Mouse (Mus musculus) frontal cortex, adult (tissue): ENCODE results near the gene Bcl2l11.
"Not testable (repeated sequence)": the region's sequence is repeated elsewhere in the genome, so short reads cannot be mapped to it uniquely, and the experiment has no call there.

Source experiments
- ATAC-seq: cut with Nextera tagmentation; 2 replicates; pipeline ENCODE4 v1.9.2; 2017; ENCODE audit warnings: mild to moderate bottlenecking, moderate library complexity, mixed read lengths; ENCODE audit not compliant: low TSS enrichment

Bcl2l11 gene

GRCm38 (mm10) chr2:128125635-128126470 is at the start of gene Bcl2l11:
Gene Bcl2l11, plus strand, starts transcription at chr2:128126038.
- ATAC-seq, result peak; percentile 41

GRCm38 (mm10) chr2:128076936-128077335 is 48.9 kb upstream of the Bcl2l11 start:
- ATAC-seq, result no peak

GRCm38 (mm10) chr2:128078859-128079258 is 47.0 kb upstream of the Bcl2l11 start:
- ATAC-seq, result 0 out of 2 replicates have a peak, but pooled peaks have one; percentile 47

GRCm38 (mm10) chr2:128079316-128079715 is 46.5 kb upstream of the Bcl2l11 start:
- no peak for ATAC-seq

- ATAC-seq, result no peak
Observed at GRCm38 (mm10) chr2:128083844-128084243, 42.0 kb upstream of the Bcl2l11 start.

- no peak for ATAC-seq
Observed at GRCm38 (mm10) chr2:128084607-128085006, 41.2 kb upstream of the Bcl2l11 start.

GRCm38 (mm10) chr2:128085481-128085880 is 40.4 kb upstream of the Bcl2l11 start:
- no peak for ATAC-seq

- peak; percentile 79 for ATAC-seq
Observed at GRCm38 (mm10) chr2:128086301-128086886, 39.4 kb upstream of the Bcl2l11 start.

- no peak for ATAC-seq
Observed at GRCm38 (mm10) chr2:128086996-128087526, 38.8 kb upstream of the Bcl2l11 start.

- no peak for ATAC-seq
Observed at GRCm38 (mm10) chr2:128087798-128088545, 37.9 kb upstream of the Bcl2l11 start.

GRCm38 (mm10) chr2:128090283-128090885 is 35.5 kb upstream of the Bcl2l11 start:
- no peak for ATAC-seq

- no peak for ATAC-seq
Observed at GRCm38 (mm10) chr2:128091431-128092369, 34.1 kb upstream of the Bcl2l11 start.

- no peak for ATAC-seq
Observed at GRCm38 (mm10) chr2:128092451-128092850, 33.4 kb upstream of the Bcl2l11 start.

GRCm38 (mm10) chr2:128094196-128094595 is 31.6 kb upstream of the Bcl2l11 start:
- no peak for ATAC-seq

- ATAC-seq, result no peak
Observed at GRCm38 (mm10) chr2:128094602-128095001, 31.2 kb upstream of the Bcl2l11 start.

- ATAC-seq, result no peak
Observed at GRCm38 (mm10) chr2:128095270-128095669, 30.6 kb upstream of the Bcl2l11 start.

GRCm38 (mm10) chr2:128096070-128096469 is 29.8 kb upstream of the Bcl2l11 start:
- no peak for ATAC-seq

GRCm38 (mm10) chr2:128098118-128098517 is 27.7 kb upstream of the Bcl2l11 start:
- ATAC-seq, result not testable (repeated sequence)

- ATAC-seq, result no peak
Observed at GRCm38 (mm10) chr2:128102086-128102485, 23.8 kb upstream of the Bcl2l11 start.

- no peak for ATAC-seq
Observed at GRCm38 (mm10) chr2:128104815-128105214, 21.0 kb upstream of the Bcl2l11 start.

GRCm38 (mm10) chr2:128105651-128106050 is 20.2 kb upstream of the Bcl2l11 start:
- ATAC-seq, result no peak
